Mouse (Mus musculus) neural tube, embryonic 12.5 days (tissue): Measurements from ENCODE around the gene 1700019A02Rik. TPM values are rescaled to one million over a fixed set of nuclear protein-coding genes. Genes with fewer than 3 reads are reported as not detected.

Experiments used
- ATAC-seq: fragments of 200-750 bp; cut with Nextera tagmentation; 2 replicates; pipeline ENCODE4 v1.8.0; 2017; ENCODE audit warnings: low read depth, mild to moderate bottlenecking, moderate TSS enrichment, moderate library complexity; ENCODE audit not compliant: low FRiP score
- H3K27ac ChIP-seq: fragments of 300-500 bp; sonication (generic); 2 replicates; pipeline ENCODE4 v1.5.1; 2016
- H3K27me3 ChIP-seq: fragments of 300-500 bp; sonication (generic); replicated peaks from 2 replicates; pipeline ENCODE4 v1.6.1; 2016; ENCODE audit warnings: mild to moderate bottlenecking
- H3K36me3 ChIP-seq: fragments of 300-500 bp; sonication (generic); 2 replicates; pipeline ENCODE4 v1.6.1; 2016; ENCODE audit warnings: mild to moderate bottlenecking
- H3K4me1 ChIP-seq: fragments of 300-500 bp; sonication (generic); 2 replicates; pipeline ENCODE4 v1.6.1; 2016
- H3K4me2 ChIP-seq: fragments of 300-500 bp; sonication (generic); replicated peaks from 2 replicates; pipeline ENCODE4 v1.6.1; 2016; ENCODE audit warnings: mild to moderate bottlenecking
- H3K4me3 ChIP-seq: fragments of 300-500 bp; sonication (generic); 2 replicates; pipeline ENCODE4 v1.5.1; 2016
- H3K9ac ChIP-seq: fragments of 300-500 bp; sonication (generic); 2 replicates; pipeline ENCODE4 v1.6.1; 2016; ENCODE audit warnings: mild to moderate bottlenecking
- H3K9me3 ChIP-seq: fragments of 300-500 bp; sonication (generic); 2 replicates; pipeline ENCODE4 v1.6.1; 2016; ENCODE audit warnings: mild to moderate bottlenecking
- WGBS: fragments of 180-500 bp; shearing (Covaris S2); methylation state at CpG from one replicate; pipeline ENCODE4 v1.1.7; 2016; 5-methylcytosine and 5-hydroxymethylcytosine counted together
- polyA plus RNA-seq: library from polyadenylated mRNA; unstranded; fragments of >200 nt; fragmentation: Nextera tagmentation; extraction: Ambion mirVana; gene quantifications from 2 replicates; pipeline ENCODE4 v1.2.1, GENCODE M21; 2016

1700019A02Rik gene
- polyA plus RNA-seq, 1 experiment from 2014 or later, result not detected

- Histone ChIP-seq H3K4me3 (no peak overlapping the region), H3K27ac (no peak overlapping the region), H3K9me3 (no peaks in the 10 kb centered on the region), H3K9ac (no peak overlapping the region), H3K4me2 (no peak overlapping the region), H3K36me3 (no peaks in the 10 kb centered on the region), H3K27me3 (no peaks in the 10 kb centered on the region), H3K4me1 (no peaks in the 10 kb centered on the region)
- WGBS, result 92% methylated on average over 1 of the region's 1 CpGs
- ATAC-seq, result no peak
Measured at GRCm38 (mm10) chr1:53110561-53110960, 76.9 kb downstream of the 1700019A02Rik start.

Other genes starting within 250 kb of the 1700019A02Rik start
- 5.1 and 5.7 TPM in 2 replicates for gene 1700019D03Rik, start 167.5 kb downstream of the 1700019A02Rik start, polyA plus RNA-seq
- 4.5 and 4.8 TPM in 2 replicates for gene Mstn, start 126.0 kb downstream of the 1700019A02Rik start, polyA plus RNA-seq
- gene Pms1, start 109.4 kb upstream of the 1700019A02Rik start, polyA plus RNA-seq, result 15.9 and 18.7 TPM in 2 replicates
- 62.2 and 64.5 TPM in 2 replicates for gene Ormdl1, start 109.5 kb upstream of the 1700019A02Rik start, polyA plus RNA-seq
- gene Gm28778, start 109.5 kb upstream of the 1700019A02Rik start, polyA plus RNA-seq, result not detected in 2 replicates
- gene Osgepl1, start 126.0 kb upstream of the 1700019A02Rik start, polyA plus RNA-seq, result 22.6 and 26.4 TPM in 2 replicates
- gene Asdurf, start 165.0 kb upstream of the 1700019A02Rik start, polyA plus RNA-seq, result 12.2 and 18.8 TPM in 2 replicates
- gene Gm28551, start 165.0 kb upstream of the 1700019A02Rik start, polyA plus RNA-seq, result 0.72 and 1.2 TPM in 2 replicates
- 74.0 and 80.7 TPM in 2 replicates for gene Asnsd1, start 165.1 kb upstream of the 1700019A02Rik start, polyA plus RNA-seq